Mouse (Mus musculus): ENCODE measurements around the gene Gm20662. TPM values are rescaled to one million over a fixed set of nuclear protein-coding genes. Genes with fewer than 3 reads are reported as not detected.

The Gm20662 gene
- polyA plus RNA-seq, 1 experiment from 2014 or later: not detected

GRCm38 (mm10) chr9:107959896-107960295 is 36.3 kb upstream of the Gm20662 start:
- 57% methylated on average over 6 of the region's 6 CpGs for WGBS
- H3K27ac ChIP-seq (replicated peaks; ENCODE audit: low read depth, low read length): peak overlapping the region; percentile 85
- H3K4me3 ChIP-seq (replicated peaks; ENCODE audit: low read depth, low read length): no peak overlapping the region
- no peaks in the 10 kb centered on the region for H3K27me3 ChIP-seq (ENCODE audit: control insufficient read depth, insufficient read depth, low read length)
- no peaks in the 10 kb centered on the region for H3K9me3 ChIP-seq (ENCODE audit: control insufficient read depth, low read length)
- H3K4me2 ChIP-seq (ENCODE audit: low read length): no peak overlapping the region
- H3K9ac ChIP-seq (replicated peaks; ENCODE audit: low read length): no peak overlapping the region
- peak; percentile 31 for DNase-seq
- peaks cover 10% of the 10 kb centered on the region for H3K4me1 ChIP-seq (ENCODE audit: control insufficient read depth, insufficient read depth, low read length)
- peaks cover 7% of the 10 kb centered on the region; the same call in 1 of the 2 replicates for H3K36me3 ChIP-seq (ENCODE audit: control insufficient read depth, insufficient read depth, low read length)
- no peak for ATAC-seq (ENCODE audit: low FRiP score, low TSS enrichment)

DNA sequence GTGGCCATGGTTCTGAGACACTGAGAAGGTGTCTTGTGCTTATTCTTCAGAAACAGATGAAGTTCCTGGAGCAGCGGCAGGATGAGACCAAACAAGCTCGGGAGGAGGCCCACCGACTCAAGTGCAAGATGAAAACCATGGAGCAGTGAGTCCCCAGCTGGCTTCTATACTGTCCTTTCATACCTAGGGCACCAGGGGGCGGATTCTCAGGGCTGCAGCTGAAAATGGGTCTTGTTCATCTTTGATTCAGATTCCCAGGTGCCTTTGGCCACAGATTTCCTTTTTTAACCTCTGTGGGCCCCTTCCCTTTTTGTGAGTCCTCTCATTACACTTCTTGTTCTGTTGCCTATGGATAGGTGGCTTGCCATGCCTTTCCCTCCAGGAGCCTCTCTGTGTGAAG is 35.2 kb upstream of the Gm20662 start:
- 79% methylated on average over 4 of the region's 4 CpGs for WGBS
- H3K36me3 ChIP-seq (ENCODE audit: control insufficient read depth, insufficient read depth, low read length): peaks cover 7% of the 10 kb centered on the region; the same call in 1 of the 2 replicates
- no peaks in the 10 kb centered on the region for H3K27me3 ChIP-seq (ENCODE audit: control insufficient read depth, insufficient read depth, low read length)
- peak overlapping the region; percentile 39 for H3K4me2 ChIP-seq (ENCODE audit: low read length)
- DNase-seq (no peak), ATAC-seq (ENCODE audit: low FRiP score, low TSS enrichment) (no peak)
- H3K9ac ChIP-seq (replicated peaks; ENCODE audit: low read length): peak overlapping the region; percentile 35; the same call in 1 of the 2 replicates
- H3K4me3 ChIP-seq (replicated peaks; ENCODE audit: low read depth, low read length): no peak overlapping the region
- peak overlapping the region; percentile 85 for H3K27ac ChIP-seq (replicated peaks; ENCODE audit: low read depth, low read length)
- H3K4me1 ChIP-seq (ENCODE audit: control insufficient read depth, insufficient read depth, low read length): peaks cover 10% of the 10 kb centered on the region
- no peaks in the 10 kb centered on the region for H3K9me3 ChIP-seq (ENCODE audit: control insufficient read depth, low read length)

GRCm38 (mm10) chr9:107961351-107961762 is 34.8 kb upstream of the Gm20662 start:
- peak overlapping the region; percentile 35; the same call in 1 of the 2 replicates for H3K9ac ChIP-seq (replicated peaks; ENCODE audit: low read length)
- no peak overlapping the region for H3K4me3 ChIP-seq (replicated peaks; ENCODE audit: low read depth, low read length)
- H3K9me3 ChIP-seq (ENCODE audit: control insufficient read depth, low read length): no peaks in the 10 kb centered on the region
- H3K4me1 ChIP-seq (ENCODE audit: control insufficient read depth, insufficient read depth, low read length): peaks cover 10% of the 10 kb centered on the region
- WGBS: 59% methylated on average over 10 of the region's 10 CpGs
- no peak; the same call in 1 of the 2 replicates for ATAC-seq (ENCODE audit: low FRiP score, low TSS enrichment)
- H3K27me3 ChIP-seq (ENCODE audit: control insufficient read depth, insufficient read depth, low read length): no peaks in the 10 kb centered on the region
- H3K4me2 ChIP-seq (ENCODE audit: low read length): peak overlapping the region; percentile 39
- DNase-seq: peak; percentile 86
- peak overlapping the region; percentile 85 for H3K27ac ChIP-seq (replicated peaks; ENCODE audit: low read depth, low read length)
- H3K36me3 ChIP-seq (ENCODE audit: control insufficient read depth, insufficient read depth, low read length): peaks cover 7% of the 10 kb centered on the region; the same call in 1 of the 2 replicates

- Histone ChIP-seq H3K27ac (replicated peaks; ENCODE audit: low read depth, low read length) (peak overlapping the region; percentile 85), H3K27me3 (ENCODE audit: control insufficient read depth, insufficient read depth, low read length) (no peaks in the 10 kb centered on the region), H3K4me2 (ENCODE audit: low read length) (peak overlapping the region; percentile 39), H3K36me3 (ENCODE audit: control insufficient read depth, insufficient read depth, low read length) (peaks cover 7% of the 10 kb centered on the region; the same call in 1 of the 2 replicates), H3K4me1 (ENCODE audit: control insufficient read depth, insufficient read depth, low read length) (peaks cover 10% of the 10 kb centered on the region), H3K9ac (replicated peaks; ENCODE audit: low read length) (peak overlapping the region; percentile 35; the same call in 1 of the 2 replicates), H3K9me3 (ENCODE audit: control insufficient read depth, low read length) (no peaks in the 10 kb centered on the region), H3K4me3 (replicated peaks; ENCODE audit: low read depth, low read length) (no peak overlapping the region)
- ATAC-seq (ENCODE audit: low FRiP score, low TSS enrichment) (no peak), DNase-seq (peak; percentile 72)
- WGBS: 43% methylated on average over 5 of the region's 5 CpGs
These were observed 34.3 kb upstream of the Gm20662 start for GRCm38 (mm10) chr9:107961881-107962280.

GRCm38 (mm10) chr9:107962916-107963315 is 33.2 kb upstream of the Gm20662 start:
- DNase-seq (no peak), ATAC-seq (ENCODE audit: low FRiP score, low TSS enrichment) (no peak)
- H3K36me3 ChIP-seq (ENCODE audit: control insufficient read depth, insufficient read depth, low read length): peaks cover 7% of the 10 kb centered on the region; the same call in 1 of the 2 replicates
- no peak overlapping the region for H3K4me3 ChIP-seq (replicated peaks; ENCODE audit: low read depth, low read length)
- no peaks in the 10 kb centered on the region for H3K27me3 ChIP-seq (ENCODE audit: control insufficient read depth, insufficient read depth, low read length)
- no peak overlapping the region for H3K9ac ChIP-seq (replicated peaks; ENCODE audit: low read length)
- no peak overlapping the region for H3K4me2 ChIP-seq (ENCODE audit: low read length)
- H3K4me1 ChIP-seq (ENCODE audit: control insufficient read depth, insufficient read depth, low read length): peaks cover 10% of the 10 kb centered on the region
- H3K9me3 ChIP-seq (ENCODE audit: control insufficient read depth, low read length): no peaks in the 10 kb centered on the region
- H3K27ac ChIP-seq (replicated peaks; ENCODE audit: low read depth, low read length): no peak overlapping the region
- WGBS: 92% methylated on average over 9 of the region's 9 CpGs

GRCm38 (mm10) chr9:107963700-107964099 is 32.4 kb upstream of the Gm20662 start:
- no peak overlapping the region for H3K9ac ChIP-seq (replicated peaks; ENCODE audit: low read length)
- DNase-seq (peak; percentile 91), ATAC-seq (ENCODE audit: low FRiP score, low TSS enrichment) (no peak)
- H3K27ac ChIP-seq (replicated peaks; ENCODE audit: low read depth, low read length): no peak overlapping the region
- H3K4me2 ChIP-seq (ENCODE audit: low read length): no peak overlapping the region
- H3K4me3 ChIP-seq (replicated peaks; ENCODE audit: low read depth, low read length): no peak overlapping the region
- 25% methylated on average over 5 of the region's 5 CpGs for WGBS
- peaks cover 10% of the 10 kb centered on the region for H3K4me1 ChIP-seq (ENCODE audit: control insufficient read depth, insufficient read depth, low read length)
- no peaks in the 10 kb centered on the region for H3K27me3 ChIP-seq (ENCODE audit: control insufficient read depth, insufficient read depth, low read length)
- peaks cover 7% of the 10 kb centered on the region for H3K36me3 ChIP-seq (ENCODE audit: control insufficient read depth, insufficient read depth, low read length)
- no peaks in the 10 kb centered on the region for H3K9me3 ChIP-seq (ENCODE audit: control insufficient read depth, low read length)

DNA sequence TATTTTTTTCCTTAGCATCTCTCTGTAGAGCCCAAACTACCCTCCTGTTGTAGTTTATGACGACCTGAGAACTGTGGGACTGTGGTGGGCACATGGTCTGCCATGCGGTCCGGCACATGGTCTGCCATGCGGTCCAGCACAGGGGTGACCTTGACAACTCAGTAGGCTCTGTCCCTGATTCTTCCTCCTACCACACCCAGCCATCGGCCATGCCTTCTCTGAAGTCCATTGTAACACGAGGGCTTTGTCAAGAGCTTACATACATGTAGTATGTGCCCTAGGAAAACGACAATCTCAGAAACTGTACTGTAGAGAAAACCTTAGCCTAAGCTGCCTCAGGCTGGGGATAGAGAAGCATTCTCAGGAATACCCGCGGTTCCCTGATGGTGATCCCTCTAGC is 31.5 kb upstream of the Gm20662 start:
- peaks cover 10% of the 10 kb centered on the region for H3K4me1 ChIP-seq (ENCODE audit: control insufficient read depth, insufficient read depth, low read length)
- H3K36me3 ChIP-seq (ENCODE audit: control insufficient read depth, insufficient read depth, low read length): peaks cover under 1% of the 10 kb centered on the region
- no peaks in the 10 kb centered on the region for H3K9me3 ChIP-seq (ENCODE audit: control insufficient read depth, low read length)
- 94% methylated on average over 9 of the region's 9 CpGs for WGBS
- H3K9ac ChIP-seq (replicated peaks; ENCODE audit: low read length): no peak overlapping the region
- H3K4me3 ChIP-seq (replicated peaks; ENCODE audit: low read depth, low read length): no peak overlapping the region
- ATAC-seq (ENCODE audit: low FRiP score, low TSS enrichment) (no peak), DNase-seq (no peak)
- no peaks in the 10 kb centered on the region for H3K27me3 ChIP-seq (ENCODE audit: control insufficient read depth, insufficient read depth, low read length)
- no peak overlapping the region for H3K4me2 ChIP-seq (ENCODE audit: low read length)
- no peak overlapping the region for H3K27ac ChIP-seq (replicated peaks; ENCODE audit: low read depth, low read length)

DNA sequence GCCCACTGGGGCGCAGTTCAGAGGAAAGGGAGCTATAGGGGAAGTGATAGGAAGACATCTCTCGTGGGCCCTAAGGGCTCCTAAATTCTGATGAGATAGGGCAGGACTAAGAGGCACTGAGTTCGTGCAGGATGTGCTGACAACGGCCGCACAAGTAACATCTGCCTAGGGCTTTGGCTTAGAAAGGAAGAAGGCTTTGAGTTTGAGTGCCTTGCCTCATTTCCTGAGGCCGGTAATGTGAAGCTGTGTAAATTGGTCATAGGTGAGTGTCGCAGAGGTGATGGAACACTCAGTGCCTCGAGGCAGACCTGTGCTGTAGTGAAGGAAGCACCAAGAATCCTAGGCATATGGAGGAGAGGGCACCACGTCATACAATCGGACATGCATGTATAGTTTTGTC is 29.5 kb upstream of the Gm20662 start:
- Histone ChIP-seq H3K4me1 (ENCODE audit: control insufficient read depth, insufficient read depth, low read length) (peaks cover 1% of the 10 kb centered on the region), H3K4me2 (ENCODE audit: low read length) (no peak overlapping the region), H3K4me3 (replicated peaks; ENCODE audit: low read depth, low read length) (no peak overlapping the region), H3K9me3 (ENCODE audit: control insufficient read depth, low read length) (no peaks in the 10 kb centered on the region), H3K9ac (replicated peaks; ENCODE audit: low read length) (no peak overlapping the region), H3K36me3 (ENCODE audit: control insufficient read depth, insufficient read depth, low read length) (peaks cover 3% of the 10 kb centered on the region; the same call in 1 of the 2 replicates), H3K27me3 (ENCODE audit: control insufficient read depth, insufficient read depth, low read length) (no peaks in the 10 kb centered on the region), H3K27ac (replicated peaks; ENCODE audit: low read depth, low read length) (no peak overlapping the region)
- WGBS: 93% methylated on average over 10 of the region's 10 CpGs
- DNase-seq: no peak
- no peak for ATAC-seq (ENCODE audit: low FRiP score, low TSS enrichment)

GRCm38 (mm10) chr9:107967437-107967836 is 28.7 kb upstream of the Gm20662 start:
- H3K4me3 ChIP-seq (replicated peaks; ENCODE audit: low read depth, low read length): no peak overlapping the region
- no peaks in the 10 kb centered on the region for H3K4me1 ChIP-seq (ENCODE audit: control insufficient read depth, insufficient read depth, low read length)
- no peak overlapping the region for H3K9ac ChIP-seq (replicated peaks; ENCODE audit: low read length)
- H3K36me3 ChIP-seq (ENCODE audit: control insufficient read depth, insufficient read depth, low read length): peaks cover 3% of the 10 kb centered on the region; the same call in 1 of the 2 replicates
- no peak for DNase-seq
- ATAC-seq (ENCODE audit: low FRiP score, low TSS enrichment): no peak
- no peaks in the 10 kb centered on the region for H3K27me3 ChIP-seq (ENCODE audit: control insufficient read depth, insufficient read depth, low read length)
- no peaks in the 10 kb centered on the region for H3K9me3 ChIP-seq (ENCODE audit: control insufficient read depth, low read length)
- WGBS: 89% methylated on average over 6 of the region's 6 CpGs
- H3K4me2 ChIP-seq (ENCODE audit: low read length): no peak overlapping the region
- no peak overlapping the region for H3K27ac ChIP-seq (replicated peaks; ENCODE audit: low read depth, low read length)
